Mouse (Mus musculus) heart, embryonic 16.5 days (tissue): ENCODE data around the gene Slc22a23. TPM values are rescaled to one million over a fixed set of nuclear protein-coding genes. Genes with fewer than 3 reads are reported as not detected.

Experiments
- ATAC-seq: fragments of 200-750 bp; cut with Nextera tagmentation; replicated peaks from 2 replicates; pipeline ENCODE4 v1.8.0; 2017; ENCODE audit warnings: moderate number of reproducible peaks; ENCODE audit not compliant: insufficient read depth, low FRiP score; ENCODE audit errors: extremely low read depth
- H3K27ac ChIP-seq: fragments of 300-500 bp; sonication (generic); 2 replicates; pipeline ENCODE4 v1.5.1; 2014; ENCODE audit warnings: mild to moderate bottlenecking, low read length, control low read depth, moderate library complexity
- H3K27me3 ChIP-seq: fragments of 300-500 bp; sonication (generic); 2 replicates; pipeline ENCODE4 v1.6.1; 2014; ENCODE audit warnings: low read length, mixed read lengths; ENCODE audit not compliant: control insufficient read depth, insufficient read depth
- H3K36me3 ChIP-seq: fragments of 300-500 bp; sonication (generic); 2 replicates; pipeline ENCODE4 v1.6.1; 2014; ENCODE audit not compliant: control insufficient read depth, insufficient read depth
- H3K4me1 ChIP-seq: fragments of 300-500 bp; sonication (generic); 2 replicates; pipeline ENCODE4 v1.6.1; 2014; ENCODE audit warnings: low read length, mixed read lengths; ENCODE audit not compliant: control insufficient read depth, insufficient read depth
- H3K4me2 ChIP-seq: fragments of 300-500 bp; sonication (generic); 2 replicates; pipeline ENCODE4 v1.6.1; 2014; ENCODE audit warnings: low read depth, mild to moderate bottlenecking, control low read depth, low read length
- H3K4me3 ChIP-seq: fragments of 300-500 bp; sonication (generic); 2 replicates; pipeline ENCODE4 v1.5.1; 2014; ENCODE audit warnings: mild to moderate bottlenecking, control low read depth, low read length
- H3K9ac ChIP-seq: fragments of 300-500 bp; sonication (generic); 2 replicates; pipeline ENCODE4 v1.6.1; 2014; ENCODE audit warnings: low read length, control low read depth
- H3K9me3 ChIP-seq: fragments of 300-500 bp; sonication (generic); replicated peaks from 2 replicates; pipeline ENCODE4 v1.6.1; 2016; ENCODE audit warnings: low read length; ENCODE audit not compliant: control insufficient read depth
- WGBS: fragments of 180-500 bp; shearing (Covaris S2); extraction: QIAGEN DNeasy Blood & Tissue Kit; methylation state at CpG from one replicate; pipeline ENCODE4 v1.1.7; 2014; 5-methylcytosine and 5-hydroxymethylcytosine counted together
- polyA plus RNA-seq: library from polyadenylated mRNA; unstranded; fragments of >200 nt; fragmentation: Nextera tagmentation; extraction: Ambion mirVana; gene quantifications from 2 replicates; pipeline ENCODE4 v1.2.1, GENCODE M21; 2015

Slc22a23 gene
- polyA plus RNA-seq, 1 experiment from 2014 or later: 3.3 TPM

GRCm38 (mm10) chr13:34129485-34130225 lies 215.3 kb downstream of the Slc22a23 start:
- Histone ChIP-seq H3K4me3 (peak overlapping the region; percentile 83), H3K27ac (peak overlapping the region; percentile 92), H3K4me2 (peak overlapping the region; percentile 80), H3K27me3 (peaks cover 3% of the 10 kb centered on the region), H3K4me1 (peaks cover 20% of the 10 kb centered on the region), H3K9me3 (no peaks in the 10 kb centered on the region), H3K9ac (peak overlapping the region; percentile 87), H3K36me3 (no peaks in the 10 kb centered on the region)
- no peak; the same call in 1 of the 2 replicates for ATAC-seq
- WGBS: under 1% methylated on average over 31 of the region's 31 CpGs

Other genes with a start within 250 kb of the Slc22a23 start
- 52.1 and 56.8 TPM in 2 replicates for gene Tubb2b, start 214.7 kb downstream of the Slc22a23 start, polyA plus RNA-seq
- gene Psmg4, start 182.2 kb downstream of the Slc22a23 start, polyA plus RNA-seq: 65.3 and 74.1 TPM in 2 replicates